Mouse (Mus musculus): Measurements from ENCODE around the gene Mipep. TPM values are rescaled to one million over a fixed set of nuclear protein-coding genes. Genes with fewer than 3 reads are reported as not detected.

The Mipep gene
- polyA plus RNA-seq, 1 experiment from 2014 or later = 26.3 TPM

DNA sequence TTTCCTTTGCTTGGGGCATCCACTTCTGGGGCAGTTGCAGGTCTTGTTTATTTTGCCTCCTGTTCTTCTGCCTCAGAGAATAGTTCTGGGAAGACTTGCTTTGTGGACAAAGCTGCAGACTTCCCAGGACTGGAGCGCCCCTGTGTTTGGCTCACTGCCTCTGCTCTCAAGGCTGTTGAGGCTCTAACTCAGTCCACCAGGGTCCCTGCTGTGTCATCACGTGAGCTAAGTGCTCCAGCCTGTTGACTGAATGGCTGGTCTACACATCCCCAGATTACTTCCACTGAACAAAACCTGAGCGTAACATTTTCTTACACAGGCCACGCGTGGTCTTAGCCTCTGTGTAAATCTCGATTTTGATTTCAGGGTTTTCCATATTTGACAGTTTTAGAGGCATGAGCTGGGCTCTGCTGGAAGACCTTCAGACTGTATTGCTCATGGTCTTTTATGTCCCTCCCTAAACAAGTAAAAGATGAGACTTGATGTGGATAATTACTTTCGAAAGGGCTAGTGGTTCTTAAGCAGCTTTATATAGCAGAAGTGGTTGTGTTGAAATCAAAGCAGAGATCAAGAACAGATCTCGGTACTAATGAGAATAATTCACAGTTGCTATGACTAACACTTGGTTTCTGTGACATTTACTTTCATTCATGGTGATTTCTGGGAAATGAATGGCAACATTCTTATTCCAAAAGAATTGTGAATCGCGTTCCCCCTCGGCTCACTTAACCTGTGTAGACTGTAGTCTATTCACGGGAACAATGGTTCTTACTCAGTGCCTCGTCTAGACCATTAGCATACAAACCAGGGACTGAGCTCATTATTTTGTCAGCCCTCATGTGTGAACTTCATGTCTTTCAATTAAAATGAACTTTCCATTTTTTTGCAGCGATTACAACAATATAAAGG lies 31.2 kb upstream of the Mipep start:
- Histone ChIP-seq H3K4me2 (ENCODE audit: low read depth, low read length, severe bottlenecking) (no peak overlapping the region), H3K9me3 (ENCODE audit: control insufficient read depth, low read length) (no peaks in the 10 kb centered on the region), H3K9ac (ENCODE audit: low read length) (no peak overlapping the region), H3K4me1 (replicated peaks; ENCODE audit: control insufficient read depth, insufficient read depth, low read length) (0 out of 2 replicates have a peak, but pooled peaks cover 2% of the 10 kb centered on the region), H3K27ac (ENCODE audit: low read depth, low read length) (peak overlapping the region; percentile 70; the same call in 1 of the 2 replicates), H3K27me3 (ENCODE audit: control insufficient read depth, insufficient read depth, low read length) (no peaks in the 10 kb centered on the region), H3K36me3 (ENCODE audit: control insufficient read depth, insufficient read depth, low read length) (peaks cover 14% of the 10 kb centered on the region), H3K4me3 (ENCODE audit: low read depth, low read length) (no peak overlapping the region)
- WGBS = 51% methylated on average over 14 of the region's 14 CpGs
- ATAC-seq (replicated peaks; ENCODE audit: low FRiP score) (peak; percentile 82), DNase-seq (ENCODE audit: low spot score) (peak; percentile 69)

DNA sequence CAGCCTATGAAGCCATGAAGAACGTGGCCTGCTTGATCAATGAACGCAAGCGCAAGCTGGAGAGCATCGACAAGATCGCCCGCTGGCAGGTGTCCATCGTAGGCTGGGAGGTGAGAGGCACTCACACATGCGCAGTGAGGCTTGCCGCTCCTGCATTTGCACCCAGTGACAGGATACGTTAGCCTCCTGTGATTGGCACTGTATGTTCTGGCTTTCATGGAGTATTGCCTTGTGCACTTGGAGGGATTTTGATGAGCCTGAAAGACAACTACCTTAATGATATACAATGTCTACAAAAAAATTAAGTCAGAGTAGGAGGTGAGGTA lies 30.6 kb upstream of the Mipep start:
- peaks cover 12% of the 10 kb centered on the region for H3K36me3 ChIP-seq (ENCODE audit: control insufficient read depth, insufficient read depth, low read length)
- 65% methylated on average over 10 of the region's 10 CpGs for WGBS
- no peak overlapping the region for H3K9ac ChIP-seq (ENCODE audit: low read length)
- H3K9me3 ChIP-seq (ENCODE audit: control insufficient read depth, low read length) = no peaks in the 10 kb centered on the region
- H3K27ac ChIP-seq (ENCODE audit: low read depth, low read length) = no peak overlapping the region
- H3K27me3 ChIP-seq (ENCODE audit: control insufficient read depth, insufficient read depth, low read length) = no peaks in the 10 kb centered on the region
- ATAC-seq (replicated peaks; ENCODE audit: low FRiP score) (peak; percentile 77), DNase-seq (ENCODE audit: low spot score) (no peak)
- H3K4me2 ChIP-seq (ENCODE audit: low read depth, low read length, severe bottlenecking) = no peak overlapping the region
- H3K4me1 ChIP-seq (replicated peaks; ENCODE audit: control insufficient read depth, insufficient read depth, low read length) = 0 out of 2 replicates have a peak, but pooled peaks cover 2% of the 10 kb centered on the region
- no peak overlapping the region for H3K4me3 ChIP-seq (ENCODE audit: low read depth, low read length)

DNA sequence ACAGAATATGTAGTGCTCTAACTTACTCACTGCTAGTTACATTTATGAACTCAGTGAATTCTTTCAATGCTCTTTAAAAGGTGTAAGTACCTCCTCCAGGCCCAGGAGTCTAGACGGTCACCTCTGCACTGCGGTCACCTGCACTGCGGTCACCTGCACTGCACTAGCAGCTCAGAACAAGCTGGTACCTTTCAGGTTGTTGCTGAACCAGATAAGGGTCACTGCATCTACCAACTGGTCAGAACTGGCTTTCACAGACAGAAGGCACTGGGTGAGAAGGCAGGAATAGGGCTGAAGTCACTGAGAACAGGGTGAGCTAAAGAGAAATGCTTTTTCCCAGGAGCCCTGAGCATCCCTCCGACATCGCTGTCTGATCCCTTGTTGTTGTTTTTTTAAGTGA lies 29.7 kb upstream of the Mipep start:
- H3K4me2 ChIP-seq (ENCODE audit: low read depth, low read length, severe bottlenecking) = no peak overlapping the region
- no peak for ATAC-seq (replicated peaks; ENCODE audit: low FRiP score)
- 97% methylated on average over 5 of the region's 5 CpGs for WGBS
- no peaks in the 10 kb centered on the region for H3K27me3 ChIP-seq (ENCODE audit: control insufficient read depth, insufficient read depth, low read length)
- H3K27ac ChIP-seq (ENCODE audit: low read depth, low read length) = no peak overlapping the region
- peaks cover 15% of the 10 kb centered on the region for H3K36me3 ChIP-seq (ENCODE audit: control insufficient read depth, insufficient read depth, low read length)
- no peak for DNase-seq (ENCODE audit: low spot score)
- 0 out of 2 replicates have a peak, but pooled peaks cover 2% of the 10 kb centered on the region for H3K4me1 ChIP-seq (replicated peaks; ENCODE audit: control insufficient read depth, insufficient read depth, low read length)
- no peaks in the 10 kb centered on the region for H3K9me3 ChIP-seq (ENCODE audit: control insufficient read depth, low read length)
- H3K9ac ChIP-seq (ENCODE audit: low read length) = no peak overlapping the region
- no peak overlapping the region for H3K4me3 ChIP-seq (ENCODE audit: low read depth, low read length)

DNA sequence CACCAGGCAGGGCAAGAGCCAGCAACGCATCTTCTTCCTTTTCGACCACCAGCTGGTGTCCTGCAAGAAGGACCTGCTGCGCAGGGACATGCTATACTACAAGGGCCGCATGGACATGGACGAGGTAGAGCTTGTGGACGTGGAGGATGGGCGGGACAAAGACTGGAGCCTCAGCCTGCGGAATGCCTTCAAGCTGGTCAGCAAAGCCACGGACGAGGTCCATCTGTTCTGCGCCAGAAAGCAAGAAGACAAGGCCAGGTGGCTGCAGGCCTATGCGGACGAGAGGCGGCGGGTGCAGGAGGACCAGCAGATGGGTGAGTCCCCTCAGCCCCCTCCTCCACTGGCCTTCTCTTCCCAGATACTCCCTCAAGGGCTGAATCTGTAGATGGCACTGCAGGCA lies 28.1 kb upstream of the Mipep start:
- Histone ChIP-seq H3K27ac (ENCODE audit: low read depth, low read length) (no peak overlapping the region), H3K9me3 (ENCODE audit: control insufficient read depth, low read length) (no peaks in the 10 kb centered on the region), H3K9ac (ENCODE audit: low read length) (no peak overlapping the region), H3K27me3 (ENCODE audit: control insufficient read depth, insufficient read depth, low read length) (no peaks in the 10 kb centered on the region), H3K36me3 (ENCODE audit: control insufficient read depth, insufficient read depth, low read length) (peaks cover 13% of the 10 kb centered on the region), H3K4me1 (replicated peaks; ENCODE audit: control insufficient read depth, insufficient read depth, low read length) (0 out of 2 replicates have a peak, but pooled peaks cover 2% of the 10 kb centered on the region), H3K4me3 (ENCODE audit: low read depth, low read length) (no peak overlapping the region), H3K4me2 (ENCODE audit: low read depth, low read length, severe bottlenecking) (no peak overlapping the region)
- 92% methylated on average over 15 of the region's 15 CpGs for WGBS
- DNase-seq (ENCODE audit: low spot score) (no peak), ATAC-seq (replicated peaks; ENCODE audit: low FRiP score) (no peak)

DNA sequence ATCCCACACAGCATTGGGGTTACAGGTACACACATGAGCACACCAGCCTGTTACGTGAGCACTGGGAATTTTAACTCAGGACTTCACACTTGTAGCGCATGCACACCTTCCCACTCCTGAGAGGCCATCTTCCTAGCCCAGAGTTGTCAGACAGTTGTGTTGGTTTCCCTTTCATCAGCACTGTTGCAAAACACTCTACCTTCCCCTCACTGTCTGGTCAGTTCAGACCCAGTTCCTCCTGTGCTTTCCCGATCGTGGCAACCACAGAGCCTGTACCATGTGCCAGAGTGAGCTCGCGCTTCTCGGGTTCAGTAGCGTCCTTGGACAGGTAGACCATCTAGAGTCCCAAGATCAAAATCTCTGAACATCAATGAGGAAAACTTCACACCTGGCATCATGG lies 27.1 kb upstream of the Mipep start:
- Histone ChIP-seq H3K4me1 (replicated peaks; ENCODE audit: control insufficient read depth, insufficient read depth, low read length) (0 out of 2 replicates have a peak, but pooled peaks cover 2% of the 10 kb centered on the region), H3K27me3 (ENCODE audit: control insufficient read depth, insufficient read depth, low read length) (no peaks in the 10 kb centered on the region), H3K9ac (ENCODE audit: low read length) (no peak overlapping the region), H3K36me3 (ENCODE audit: control insufficient read depth, insufficient read depth, low read length) (peaks cover 13% of the 10 kb centered on the region), H3K9me3 (ENCODE audit: control insufficient read depth, low read length) (no peaks in the 10 kb centered on the region), H3K4me2 (ENCODE audit: low read depth, low read length, severe bottlenecking) (no peak overlapping the region), H3K4me3 (ENCODE audit: low read depth, low read length) (no peak overlapping the region), H3K27ac (ENCODE audit: low read depth, low read length) (no peak overlapping the region)
- DNase-seq (ENCODE audit: low spot score) = no peak
- WGBS = 95% methylated on average over 8 of the region's 8 CpGs
- ATAC-seq (replicated peaks; ENCODE audit: low FRiP score) = no peak

DNA sequence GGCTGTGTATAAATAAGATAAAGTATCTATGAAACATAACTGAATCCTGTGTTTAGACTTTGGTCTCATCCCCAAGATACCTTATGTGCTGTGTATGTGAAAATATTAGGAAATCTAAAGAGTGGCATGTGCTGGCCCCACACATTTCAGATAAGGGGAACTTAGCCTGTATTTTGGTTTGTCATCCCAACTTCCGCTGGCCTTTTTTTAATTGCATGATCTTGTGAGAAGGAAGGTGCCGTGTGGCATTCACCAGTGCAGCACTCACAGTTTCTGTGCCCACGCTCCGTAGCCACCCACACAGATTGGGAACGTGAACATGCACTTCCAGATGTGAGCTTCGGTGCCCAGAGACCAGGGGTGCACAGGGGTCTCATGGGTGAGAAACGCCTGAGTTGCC lies 26.7 kb upstream of the Mipep start:
- H3K27me3 ChIP-seq (ENCODE audit: control insufficient read depth, insufficient read depth, low read length) = no peaks in the 10 kb centered on the region
- H3K27ac ChIP-seq (ENCODE audit: low read depth, low read length) = no peak overlapping the region
- DNase-seq (ENCODE audit: low spot score) (no peak), ATAC-seq (replicated peaks; ENCODE audit: low FRiP score) (no peak)
- H3K4me2 ChIP-seq (ENCODE audit: low read depth, low read length, severe bottlenecking) = no peak overlapping the region
- H3K4me1 ChIP-seq (replicated peaks; ENCODE audit: control insufficient read depth, insufficient read depth, low read length) = 0 out of 2 replicates have a peak, but pooled peaks cover 2% of the 10 kb centered on the region
- no peak overlapping the region for H3K4me3 ChIP-seq (ENCODE audit: low read depth, low read length)
- no peaks in the 10 kb centered on the region for H3K9me3 ChIP-seq (ENCODE audit: control insufficient read depth, low read length)
- peaks cover 13% of the 10 kb centered on the region for H3K36me3 ChIP-seq (ENCODE audit: control insufficient read depth, insufficient read depth, low read length)
- WGBS = 92% methylated on average over 7 of the region's 7 CpGs
- no peak overlapping the region for H3K9ac ChIP-seq (ENCODE audit: low read length)

DNA sequence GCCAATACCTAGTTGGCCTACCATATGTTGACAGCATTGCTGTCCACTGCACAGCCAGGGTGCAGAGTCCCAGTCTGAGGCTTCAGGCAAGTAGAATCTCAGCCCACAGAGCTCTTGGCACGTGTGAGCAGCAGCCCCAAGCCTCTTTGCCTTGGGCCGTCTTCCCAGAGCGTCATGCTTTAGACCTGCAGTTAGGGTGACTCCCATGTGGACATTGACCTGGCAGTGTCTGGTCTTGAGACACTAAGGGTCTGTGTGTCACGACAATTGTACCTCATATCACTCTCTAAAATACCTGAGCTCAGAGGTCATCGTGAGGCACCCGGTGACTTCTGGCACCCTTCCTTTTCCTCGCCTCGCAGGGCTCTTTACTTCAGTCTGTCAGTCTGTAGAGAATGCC lies 25.3 kb upstream of the Mipep start:
- Histone ChIP-seq H3K27ac (ENCODE audit: low read depth, low read length) (no peak overlapping the region), H3K4me1 (replicated peaks; ENCODE audit: control insufficient read depth, insufficient read depth, low read length) (no peaks in the 10 kb centered on the region), H3K9me3 (ENCODE audit: control insufficient read depth, low read length) (no peaks in the 10 kb centered on the region), H3K27me3 (ENCODE audit: control insufficient read depth, insufficient read depth, low read length) (no peaks in the 10 kb centered on the region), H3K4me3 (ENCODE audit: low read depth, low read length) (no peak overlapping the region), H3K36me3 (ENCODE audit: control insufficient read depth, insufficient read depth, low read length) (peaks cover 13% of the 10 kb centered on the region), H3K4me2 (ENCODE audit: low read depth, low read length, severe bottlenecking) (no peak overlapping the region), H3K9ac (ENCODE audit: low read length) (no peak overlapping the region)
- WGBS = 95% methylated on average over 8 of the region's 8 CpGs
- DNase-seq (ENCODE audit: low spot score) (no peak), ATAC-seq (replicated peaks; ENCODE audit: low FRiP score) (no peak)

DNA sequence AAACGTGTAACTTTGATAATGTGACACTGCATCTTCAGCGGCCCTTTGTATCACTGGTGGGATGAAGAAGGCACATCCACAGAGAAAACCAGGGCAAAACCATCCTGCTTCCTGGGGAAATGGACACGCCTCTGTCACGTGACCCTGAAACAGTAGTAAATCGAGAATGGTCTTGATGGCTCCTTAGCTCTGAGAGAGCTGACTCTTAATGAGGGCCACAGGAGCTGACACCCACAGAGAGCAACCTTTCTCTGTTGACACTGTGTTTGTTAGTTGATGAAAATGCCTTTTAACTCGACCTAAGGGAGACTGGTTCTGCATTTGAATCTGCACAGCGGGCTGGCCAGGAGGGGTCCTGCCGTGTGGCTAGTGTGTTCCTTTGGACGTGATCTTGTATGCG lies 22.6 kb upstream of the Mipep start:
- H3K36me3 ChIP-seq (ENCODE audit: control insufficient read depth, insufficient read depth, low read length) = peaks cover 9% of the 10 kb centered on the region

DNA sequence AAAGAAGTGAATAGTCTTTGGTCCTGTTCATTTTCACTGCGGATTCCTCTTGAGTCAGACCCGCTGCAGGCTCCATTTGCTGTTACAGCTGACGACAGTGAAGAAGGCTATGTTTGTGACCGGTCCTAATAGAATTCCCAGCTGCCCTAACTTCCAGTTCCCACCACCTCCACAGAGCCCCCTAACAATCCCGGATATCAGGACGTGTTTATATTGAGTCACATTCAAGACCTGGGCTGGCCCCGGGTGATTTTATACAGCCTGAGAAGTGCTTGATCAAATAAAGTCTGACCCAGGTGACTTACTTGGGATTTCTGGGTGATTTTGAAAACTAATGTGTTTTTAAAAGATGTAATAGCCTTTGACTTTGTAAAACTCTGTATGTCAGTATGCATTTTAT lies 21.6 kb upstream of the Mipep start:
- ATAC-seq (replicated peaks; ENCODE audit: low FRiP score) (no peak), DNase-seq (ENCODE audit: low spot score) (no peak)
- Histone ChIP-seq H3K4me2 (ENCODE audit: low read depth, low read length, severe bottlenecking) (no peak overlapping the region), H3K27ac (ENCODE audit: low read depth, low read length) (no peak overlapping the region), H3K4me3 (ENCODE audit: low read depth, low read length) (no peak overlapping the region), H3K4me1 (replicated peaks; ENCODE audit: control insufficient read depth, insufficient read depth, low read length) (no peaks in the 10 kb centered on the region), H3K27me3 (ENCODE audit: control insufficient read depth, insufficient read depth, low read length) (no peaks in the 10 kb centered on the region), H3K36me3 (ENCODE audit: control insufficient read depth, insufficient read depth, low read length) (peaks cover 5% of the 10 kb centered on the region), H3K9me3 (ENCODE audit: control insufficient read depth, low read length) (no peaks in the 10 kb centered on the region), H3K9ac (ENCODE audit: low read length) (no peak overlapping the region)
- 82% methylated on average over 7 of the region's 7 CpGs for WGBS

More for the DNA sequence above, 22.6 kb upstream of the Mipep start:
- no peak for ATAC-seq (replicated peaks; ENCODE audit: low FRiP score)
- Histone ChIP-seq H3K4me2 (ENCODE audit: low read depth, low read length, severe bottlenecking) (no peak overlapping the region), H3K9ac (ENCODE audit: low read length) (no peak overlapping the region), H3K4me3 (ENCODE audit: low read depth, low read length) (no peak overlapping the region), H3K9me3 (ENCODE audit: control insufficient read depth, low read length) (no peaks in the 10 kb centered on the region), H3K27me3 (ENCODE audit: control insufficient read depth, insufficient read depth, low read length) (no peaks in the 10 kb centered on the region), H3K4me1 (replicated peaks; ENCODE audit: control insufficient read depth, insufficient read depth, low read length) (no peaks in the 10 kb centered on the region), H3K27ac (ENCODE audit: low read depth, low read length) (no peak overlapping the region)
- DNase-seq (ENCODE audit: low spot score) = no peak
- 77% methylated on average over 10 of the region's 10 CpGs for WGBS
